Mouse (Mus musculus) myocyte (in vitro differentiated cells): Measurements from ENCODE around the gene Myoz1. TPM values are rescaled to one million over a fixed set of nuclear protein-coding genes. Genes with fewer than 3 reads are reported as not detected.
"Not testable (repeated sequence)": the region's sequence is repeated elsewhere in the genome, so short reads cannot be mapped to it uniquely, and the experiment has no call there.

Experiments
- H3K27me3 ChIP-seq: one replicate; pipeline ENCODE4 v1.6.1; 2011; ENCODE audit not compliant: control insufficient read depth, insufficient read depth, insufficient read length
- H3K36me3 ChIP-seq: one replicate; pipeline ENCODE4 v1.6.1; 2011; ENCODE audit not compliant: control insufficient read depth, insufficient read depth
- H3K4me2 ChIP-seq: one replicate; pipeline ENCODE4 v1.6.1; 2011; ENCODE audit warnings: low read depth, control low read depth
- H3K4me3 ChIP-seq: one replicate; pipeline ENCODE4 v1.5.1; 2011; ENCODE audit warnings: mild to moderate bottlenecking, control low read depth, moderate library complexity
- H3K79me2 ChIP-seq: one replicate; pipeline ENCODE4 v1.6.1; 2011; ENCODE audit not compliant: control insufficient read depth, insufficient read depth
- H3ac ChIP-seq: one replicate; pipeline ENCODE4 v1.6.1; 2011; ENCODE audit not compliant: control insufficient read depth, insufficient read length
- CEBPB ChIP-seq: IDR thresholded peaks from 2 replicates; pipeline ENCODE4 v1.6.1; 2011; ENCODE audit warnings: mild to moderate bottlenecking, moderate library complexity; ENCODE audit not compliant: poor library complexity, insufficient read depth, severe bottlenecking
- E2F4 ChIP-seq: IDR thresholded peaks from one replicate; pipeline ENCODE4 v1.6.1; 2011; ENCODE audit warnings: mild to moderate bottlenecking, control low read depth, moderate library complexity; ENCODE audit not compliant: insufficient read depth
- MAX ChIP-seq: IDR thresholded peaks from one replicate; pipeline ENCODE4 v1.6.1; 2011; ENCODE audit warnings: low read depth, mild to moderate bottlenecking, control low read depth
- MYOD1 ChIP-seq, 3 experiments: IDR thresholded peaks; one replicate each; pipeline ENCODE4 v1.6.1; 2011; ENCODE audit warnings: control low read depth in 2 of 3, low read depth in 2 of 3, mild to moderate bottlenecking in 2 of 3, moderate library complexity in 1 of 3; ENCODE audit not compliant: insufficient read length in 2 of 3, control insufficient read depth in 1 of 3
- MYOG ChIP-seq, 3 experiments: IDR thresholded peaks; one replicate each; pipeline ENCODE4 v1.6.1; 2011; ENCODE audit warnings: control low read depth in 2 of 3, low read depth in 2 of 3, mild to moderate bottlenecking in 2 of 3; ENCODE audit not compliant: insufficient read length in 2 of 3, control insufficient read depth in 1 of 3, insufficient read depth in 1 of 3
- POLR2A ChIP-seq: IDR thresholded peaks from one replicate; pipeline ENCODE4 v1.6.1; 2011; ENCODE audit warnings: low read depth, mild to moderate bottlenecking, control low read depth, moderate library complexity; ENCODE audit not compliant: insufficient read length
- POLR2AphosphoS2 ChIP-seq: IDR thresholded peaks from one replicate; pipeline ENCODE4 v1.6.1; 2011; ENCODE audit warnings: low read depth, control low read depth; ENCODE audit not compliant: insufficient read length
- REST ChIP-seq: IDR thresholded peaks from one replicate; pipeline ENCODE4 v1.6.1; 2011; ENCODE audit warnings: mild to moderate bottlenecking, control low read depth, moderate library complexity; ENCODE audit not compliant: insufficient read depth, insufficient read length
- SRF ChIP-seq: IDR thresholded peaks from one replicate; pipeline ENCODE4 v1.6.1; 2011; ENCODE audit warnings: low read depth; ENCODE audit not compliant: control insufficient read depth, insufficient read length
- TCF12 ChIP-seq: IDR thresholded peaks from one replicate; pipeline ENCODE4 v1.6.1; 2011; ENCODE audit warnings: mild to moderate bottlenecking, control low read depth; ENCODE audit not compliant: poor library complexity, insufficient read depth, severe bottlenecking
- TCF3 ChIP-seq: IDR thresholded peaks from one replicate; pipeline ENCODE4 v1.6.1; 2011; ENCODE audit warnings: low read depth, control low read depth; ENCODE audit not compliant: insufficient read length
- USF1 ChIP-seq: IDR thresholded peaks from one replicate; pipeline ENCODE4 v1.6.1; 2011; ENCODE audit warnings: low read depth, mild to moderate bottlenecking, control low read depth, moderate library complexity
- polyA plus RNA-seq: library from polyadenylated mRNA; unstranded; fragments of >200 nt; fragmentation: generic; extraction: Trizol; gene quantifications from one replicate; pipeline ENCODE4 v1.2.1, GENCODE M21; 2012; ENCODE audit warnings: missing spikeins

Gene Myoz1
- 8.6 TPM for polyA plus RNA-seq

DNA sequence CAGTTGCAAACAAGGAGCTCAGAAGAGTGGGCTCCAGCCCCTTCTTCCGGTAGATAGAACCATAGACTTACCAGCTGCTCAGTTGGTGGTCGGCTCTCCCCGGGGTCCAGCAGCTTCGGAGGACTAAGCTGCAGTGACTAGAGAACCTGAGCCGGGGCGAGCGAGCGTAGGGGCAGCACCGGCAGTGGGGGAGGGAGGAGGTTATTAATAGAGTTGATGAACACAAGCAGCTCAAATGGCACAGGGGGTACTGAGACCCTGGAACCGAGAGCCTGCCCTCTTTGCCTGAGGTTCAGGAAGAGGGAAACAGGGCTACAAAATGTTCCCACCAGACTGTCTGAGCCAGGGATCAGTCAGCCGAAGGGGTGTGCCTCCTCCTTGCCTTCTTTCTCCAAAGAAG, at the start of gene Myoz1:
Myoz1 (minus strand) TSS at position 180 of the 400 bp plus-strand sequence.
- H3ac ChIP-seq = no peak within 1 kb of the TSS
- no peaks in the 10 kb centered on the region for H3K79me2 ChIP-seq
- no peaks in the 10 kb centered on the region for H3K36me3 ChIP-seq
- no peaks in the 10 kb centered on the region for H3K27me3 ChIP-seq
- H3K4me3 ChIP-seq = no peak within 1 kb of the TSS
- no peak for TF ChIP-seq TCF12
- TF ChIP-seq MYOG (IDR thresholded peaks at IDR 0.05; ENCODE audit: control insufficient read depth in 1 of 3, insufficient read depth in 1 of 3, insufficient read length in 2 of 3, low read depth in 2 of 3) = no peak
- no peak for TF ChIP-seq TCF3
- TF ChIP-seq MAX = no peak
- no peak for TF ChIP-seq POLR2A
- no peak for TF ChIP-seq POLR2AphosphoS2
- H3K4me2 ChIP-seq = peak within 1 kb of the TSS; percentile 27

DNA sequence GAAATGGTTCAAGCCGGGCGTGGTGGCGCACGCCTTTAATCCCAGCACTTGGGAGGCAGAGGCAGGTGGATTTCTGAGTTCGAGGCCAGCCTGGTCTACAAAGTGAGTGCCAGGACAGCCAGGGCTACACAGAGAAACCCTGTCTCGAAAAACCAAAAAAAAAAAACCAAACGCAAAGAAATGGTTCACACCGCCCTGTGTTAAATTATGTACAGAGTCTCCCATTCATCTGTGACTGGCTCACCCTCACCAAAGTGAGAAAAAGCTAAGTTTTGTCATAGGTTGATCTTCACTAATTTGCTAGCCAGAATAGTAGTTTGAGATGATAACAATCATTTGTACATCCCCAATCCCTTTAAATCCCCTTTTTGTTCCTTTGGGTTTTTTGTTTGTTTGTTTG, 47.1 kb upstream of the Myoz1 start:
- not testable (repeated sequence) for H3K27me3 ChIP-seq, H3K36me3 ChIP-seq
- H3K4me3 ChIP-seq = peak overlapping the region; percentile 90
- peaks cover 71% of the 10 kb centered on the region for H3K79me2 ChIP-seq
- H3ac ChIP-seq = peak overlapping the region; percentile 75
- H3K4me2 ChIP-seq = peak overlapping the region; percentile 66

DNA sequence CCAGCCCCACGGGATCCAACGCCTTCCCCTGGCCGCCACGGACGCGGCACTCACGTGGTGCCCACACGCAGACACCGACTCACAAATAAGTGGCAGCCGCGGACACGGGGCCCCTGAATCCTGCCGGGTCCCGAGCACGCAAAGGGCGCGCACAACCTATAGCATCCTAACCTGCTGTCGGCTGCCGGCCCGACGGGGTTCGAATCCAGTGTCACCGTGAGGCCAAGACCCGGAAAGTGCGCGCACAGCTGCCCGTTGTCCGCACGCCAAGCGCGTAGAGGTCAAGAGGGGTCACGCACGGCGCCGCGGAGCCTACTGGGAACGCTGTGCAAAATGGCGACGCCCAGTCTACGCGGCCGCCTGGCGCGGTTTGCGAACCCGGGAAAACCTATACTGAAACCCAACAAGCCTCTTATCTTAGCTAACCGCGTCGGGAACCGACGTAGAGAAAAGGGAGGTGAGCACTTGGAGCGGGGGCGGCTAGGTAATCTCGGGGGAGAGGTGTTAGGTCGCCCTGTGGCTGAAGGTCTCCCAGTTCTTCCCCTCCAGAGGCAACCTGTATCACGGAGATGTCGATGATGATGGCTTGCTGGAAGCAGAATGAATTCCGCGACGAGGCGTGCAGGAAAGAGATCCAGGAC, 46.5 kb upstream of the Myoz1 start, which contains the start of gene Chchd1:
Chchd1 (plus strand) TSS at position 266 of the 641 bp plus-strand sequence.
- no peaks in the 10 kb centered on the region for H3K36me3 ChIP-seq
- TF ChIP-seq MYOG (IDR thresholded peaks at IDR 0.05; ENCODE audit: control insufficient read depth in 1 of 3, insufficient read depth in 1 of 3, insufficient read length in 2 of 3, low read depth in 2 of 3) (peak in 2 of 3 experiments; percentile 87 to 89), E2F4 (peak; percentile 22), SRF (no peak), POLR2AphosphoS2 (peak; percentile 82), TCF3 (no peak), MAX (no peak), CEBPB (no peak), REST (peak; percentile 46), USF1 (peak; percentile 44), POLR2A (peak; percentile 87), MYOD1 (IDR thresholded peaks at IDR 0.05; ENCODE audit: control insufficient read depth in 1 of 3, insufficient read length in 2 of 3, low read depth in 2 of 3) (peak in 2 of 3 experiments; percentile 76 to 86), TCF12 (no peak)
- H3K4me3 ChIP-seq = peak within 1 kb of the TSS; percentile 90
- no peaks in the 10 kb centered on the region for H3K27me3 ChIP-seq
- H3ac ChIP-seq = peak within 1 kb of the TSS; percentile 75
- H3K4me2 ChIP-seq = peak within 1 kb of the TSS; percentile 91
- peaks cover 71% of the 10 kb centered on the region for H3K79me2 ChIP-seq

- peak overlapping the region; percentile 90 for H3K4me3 ChIP-seq
Observed at GRCm38 (mm10) chr14:20702096-20702740, 45.9 kb upstream of the Myoz1 start.

DNA sequence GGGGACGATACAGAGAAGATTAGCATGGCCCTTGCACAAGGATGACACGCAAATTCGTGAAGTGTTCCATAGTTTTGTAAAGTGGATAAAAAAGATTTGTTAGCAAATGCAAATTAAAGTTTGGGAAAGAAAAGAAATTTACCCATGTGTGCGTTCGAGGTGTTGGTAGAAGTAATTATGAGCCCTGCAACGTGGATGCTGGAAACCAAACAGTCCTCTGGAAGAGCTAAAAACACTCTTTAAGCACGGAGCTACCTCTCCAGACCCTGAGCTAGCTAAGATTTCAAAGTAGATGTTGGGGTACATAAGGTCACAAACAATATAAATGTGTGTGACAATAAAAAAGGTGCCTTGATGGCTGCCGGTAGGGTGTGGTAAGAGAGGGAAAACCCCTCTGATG, 45.2 kb upstream of the Myoz1 start:
- H3K36me3 ChIP-seq = no peaks in the 10 kb centered on the region
- peak overlapping the region; percentile 90 for H3K4me3 ChIP-seq
- H3K27me3 ChIP-seq = no peaks in the 10 kb centered on the region
- peaks cover 81% of the 10 kb centered on the region for H3K79me2 ChIP-seq
- TF ChIP-seq SRF (no peak), REST (no peak), TCF12 (no peak), E2F4 (no peak), POLR2AphosphoS2 (no peak), TCF3 (no peak), USF1 (no peak), POLR2A (no peak), MYOG (IDR thresholded peaks at IDR 0.05; ENCODE audit: control insufficient read depth in 1 of 3, insufficient read depth in 1 of 3, insufficient read length in 2 of 3, low read depth in 2 of 3) (no peak)
- H3ac ChIP-seq = no peak overlapping the region
- peak overlapping the region; percentile 91 for H3K4me2 ChIP-seq

More at GRCm38 (mm10) chr14:20702096-20702740, 45.9 kb upstream of the Myoz1 start:
- Histone ChIP-seq H3K36me3 (no peaks in the 10 kb centered on the region), H3K79me2 (peaks cover 74% of the 10 kb centered on the region), H3K4me2 (peak overlapping the region; percentile 91), H3K27me3 (no peaks in the 10 kb centered on the region), H3ac (peak overlapping the region; percentile 75)
- no peak for TF ChIP-seq MYOG (IDR thresholded peaks at IDR 0.05; ENCODE audit: control insufficient read depth in 1 of 3, insufficient read depth in 1 of 3, insufficient read length in 2 of 3, low read depth in 2 of 3)
- TF ChIP-seq USF1 = no peak
- TF ChIP-seq REST = no peak
